Mouse (Mus musculus) heart, adult 2 months (tissue): Measurements from ENCODE around the gene Xpc.

Experiments used
- EP300 ChIP-seq: fragments of 200-500 bp; IDR thresholded peaks from 2 replicates; pipeline ENCODE4 v1.6.1; 2011; ENCODE audit warnings: low read depth, low read length, control low read depth; ENCODE audit not compliant: insufficient read depth
- POLR2A ChIP-seq: fragments of 200-500 bp; IDR thresholded peaks from 2 replicates; pipeline ENCODE4 v1.6.1; 2011; ENCODE audit warnings: mild to moderate bottlenecking, low read depth, low read length, control low read depth; ENCODE audit not compliant: insufficient read depth

DNA sequence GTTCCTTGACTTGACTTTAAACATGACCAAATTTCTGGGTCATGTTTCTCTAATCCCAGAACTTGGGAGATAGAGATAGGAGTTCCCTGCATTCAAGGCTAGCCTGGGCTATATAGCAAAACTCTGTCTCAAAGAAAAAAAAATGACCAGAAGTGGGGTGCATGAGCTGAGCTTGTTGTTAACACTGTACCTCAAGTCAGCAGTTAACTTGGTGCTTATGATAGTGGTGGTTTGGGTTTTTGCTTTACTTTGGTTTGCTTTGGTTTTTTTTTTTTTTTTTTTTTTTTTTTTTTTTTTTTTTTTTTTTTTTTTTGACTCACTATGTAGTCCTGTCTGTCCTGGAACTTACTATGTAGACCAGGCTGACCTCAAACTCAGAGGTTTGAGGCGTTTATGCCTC, 31.6 kb upstream of the Xpc start:
- no peak for TF ChIP-seq EP300
- no peak for TF ChIP-seq POLR2A
